Mouse (Mus musculus) adrenal gland (tissue): ENCODE data around the gene 4833427G06Rik.

ENCODE experiments used
- intact Hi-C: fragments of 180-260 bp; cut with DNase I; formaldehyde crosslinking; loops from one replicate; pipeline ENCODE4 v1.15.1; 2025
- microRNA-seq, 2 experiments: library from miRNA; unstranded; fragments of <30 nt; microRNA quantifications; one replicate each; pipeline ENCODE4; 2019

4833427G06Rik gene

DNA sequence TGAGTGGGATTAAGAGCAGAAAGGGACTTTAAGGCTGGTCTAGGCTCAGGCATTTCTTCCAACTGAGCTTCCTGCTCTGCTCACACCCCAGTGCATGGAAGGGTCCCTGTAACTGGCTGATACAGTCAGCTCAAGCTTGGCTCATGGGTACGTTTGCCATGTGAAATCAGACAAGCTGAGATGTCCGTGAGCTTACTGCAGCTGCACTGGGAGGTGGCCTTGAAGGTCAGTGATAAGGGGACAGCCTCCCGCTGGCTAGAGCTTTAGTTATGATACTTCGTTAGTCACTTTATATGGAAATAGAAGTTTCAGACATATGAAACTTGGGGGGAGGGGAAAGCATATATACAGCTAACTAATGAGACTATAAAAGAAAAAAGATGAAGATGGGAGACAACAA, 31.1 kb downstream of the 4833427G06Rik start:
- intact Hi-C loops, result no loop called here

DNA sequence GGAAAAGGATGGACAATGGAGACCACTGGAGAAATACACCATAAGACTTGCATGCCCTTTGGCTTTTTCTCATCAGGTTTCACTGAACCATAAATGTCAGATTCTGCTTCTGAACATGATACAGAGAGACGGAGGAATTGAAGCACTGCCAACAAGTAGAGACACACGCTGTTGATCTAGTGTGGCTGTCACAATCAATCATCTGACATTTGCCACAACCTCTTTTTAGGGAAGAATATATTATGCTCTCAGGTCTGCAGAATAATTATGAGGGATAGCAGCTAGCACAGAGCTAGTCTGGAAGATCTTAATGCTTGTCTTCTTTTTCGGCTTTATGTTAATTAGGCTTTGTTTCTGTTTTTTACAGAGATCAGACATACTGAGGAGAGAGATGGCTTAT, 33.7 kb downstream of the 4833427G06Rik start:
- intact Hi-C loops, result no loop called here

DNA sequence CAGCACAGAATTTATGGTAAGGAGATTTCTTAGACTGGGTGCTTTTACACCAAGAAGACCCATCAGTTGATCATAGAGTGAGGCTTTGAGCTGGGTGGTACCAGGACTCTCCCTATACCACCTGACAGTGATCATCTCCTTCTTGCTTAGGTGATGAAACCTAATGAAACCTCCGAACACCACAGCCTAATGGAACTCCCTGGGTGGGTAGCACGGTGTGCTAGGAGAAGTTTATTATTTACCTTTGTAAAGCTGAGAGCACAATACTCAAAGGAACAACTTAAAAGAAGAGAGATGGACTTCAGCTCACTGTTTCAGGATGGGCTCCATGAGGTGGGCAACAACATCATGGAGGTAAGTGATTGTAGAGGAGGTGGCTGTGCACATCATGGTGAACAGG, 41.3 kb downstream of the 4833427G06Rik start, which contains the start of gene Btg4:
Gene Btg4 (plus strand): TSS at position 301 of the 400 bp plus-strand sequence.
- intact Hi-C loops, result no loop called here

DNA sequence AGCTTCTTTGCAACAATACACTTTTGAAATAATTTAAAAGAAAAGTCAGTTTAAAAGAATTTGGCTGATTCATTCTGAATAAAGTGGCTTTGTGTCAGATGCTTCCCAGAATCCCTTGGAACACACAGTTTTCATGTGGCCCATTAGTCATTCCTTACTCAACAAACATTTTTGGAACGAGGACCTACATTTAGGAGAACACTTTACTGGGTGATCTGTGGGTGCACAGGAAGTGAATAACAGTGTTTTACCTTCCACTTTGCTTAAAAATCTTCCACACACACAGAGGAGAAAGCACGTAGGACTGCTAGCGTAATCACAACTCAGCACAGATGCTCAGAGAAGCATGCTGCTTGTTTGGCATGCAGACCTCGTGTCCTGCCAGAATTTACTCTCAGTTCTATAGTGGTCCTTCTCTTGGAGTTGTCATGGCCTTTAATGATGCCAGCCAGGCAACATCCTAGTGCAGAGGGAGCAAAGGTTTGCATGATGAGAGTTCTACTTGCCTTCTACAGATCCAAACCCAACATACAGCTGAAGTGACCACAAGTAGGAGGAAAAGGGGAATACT, 42.8 kb downstream of the 4833427G06Rik start:
- intact Hi-C loops, result no loop called here

DNA sequence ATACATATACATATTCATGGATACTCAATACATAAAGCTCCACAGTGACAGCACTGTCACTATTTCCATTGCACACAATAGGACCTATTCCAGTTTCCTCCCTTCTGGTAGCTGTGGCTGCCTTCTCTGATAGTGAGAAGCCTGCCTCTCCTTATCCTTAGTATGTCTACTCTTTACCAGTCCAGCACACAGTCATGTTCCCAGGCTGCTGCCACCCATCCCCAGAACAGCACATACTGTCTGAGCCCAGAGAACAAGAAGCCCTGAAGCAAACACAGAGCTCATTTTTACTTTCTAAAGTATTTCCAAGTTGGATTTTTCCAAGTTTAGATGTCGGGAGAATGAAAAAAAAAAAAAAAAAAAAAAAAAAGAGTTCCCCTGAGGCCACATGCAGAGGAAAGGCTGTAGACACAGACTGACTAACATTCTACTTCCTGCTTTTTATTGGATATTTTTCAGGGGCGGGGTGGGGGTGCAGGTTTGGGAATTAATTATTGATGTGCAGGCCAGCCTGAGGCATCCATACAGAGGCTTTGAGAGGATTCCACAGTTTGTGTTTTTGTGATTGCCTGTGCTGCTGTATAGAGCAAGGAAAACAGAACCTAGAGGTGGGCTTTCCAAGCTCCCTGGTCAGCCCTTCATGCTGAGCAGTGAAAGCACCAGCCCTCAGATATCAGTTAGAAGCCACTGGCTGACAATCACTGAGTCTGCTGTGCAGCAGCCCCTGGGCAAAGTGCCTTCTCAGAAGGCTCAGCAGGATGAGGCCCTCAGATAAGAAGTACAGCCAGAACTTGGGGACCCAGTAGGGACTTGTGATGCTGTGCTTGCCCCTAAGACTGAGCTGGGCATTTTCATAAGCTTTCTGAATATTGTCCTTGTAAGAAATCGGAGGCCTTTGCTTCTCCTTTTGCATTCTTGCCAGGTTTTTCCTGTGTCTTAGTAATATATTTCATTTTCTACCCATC, 45.2 kb downstream of the 4833427G06Rik start:
- intact Hi-C loops, result no loop called here

DNA sequence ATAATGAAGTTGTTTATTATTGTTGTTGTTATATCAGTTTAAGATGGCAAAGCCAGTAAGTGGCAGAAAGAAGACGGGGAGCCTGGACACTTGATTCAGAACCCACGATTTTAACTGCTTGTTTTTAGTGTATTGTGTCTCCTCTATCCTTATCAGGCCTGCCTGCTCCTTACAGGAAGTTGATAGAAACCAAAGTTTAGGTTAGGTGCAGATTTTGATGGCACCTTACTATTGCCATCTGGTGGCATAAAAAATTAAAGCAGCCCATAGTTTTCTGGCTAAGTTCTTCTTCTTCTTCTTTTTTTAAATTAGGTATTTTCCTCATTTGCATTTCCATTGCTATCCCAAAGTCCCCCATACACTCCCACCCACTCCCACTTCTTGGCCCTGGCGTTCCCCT, 49.7 kb downstream of the 4833427G06Rik start:
- intact Hi-C loops, result loop anchor here (5.0 kb wide), 2 partner anchors 85 to 200 kb away; no protein-coding TSS in a partner anchor

DNA sequence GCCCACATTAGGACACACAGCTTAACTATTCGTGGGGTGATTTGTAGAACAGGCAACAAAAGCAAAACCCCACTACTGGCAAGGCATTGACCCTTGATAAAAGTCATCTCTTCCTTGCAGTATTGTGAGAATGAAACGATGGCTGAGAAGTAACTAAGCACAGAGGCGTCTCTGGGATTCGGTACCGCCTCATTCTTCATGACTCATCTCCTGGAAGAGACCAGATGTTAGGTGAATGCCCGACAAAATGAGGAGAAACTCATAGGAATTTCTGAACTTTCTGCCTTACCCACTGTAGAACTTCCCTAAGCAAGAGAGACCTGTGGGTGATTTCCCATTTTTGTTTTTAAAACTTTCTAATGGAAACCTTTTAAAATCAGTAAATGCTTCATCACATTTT, 59.7 kb downstream of the 4833427G06Rik start:
- intact Hi-C loops, result no loop called here

DNA sequence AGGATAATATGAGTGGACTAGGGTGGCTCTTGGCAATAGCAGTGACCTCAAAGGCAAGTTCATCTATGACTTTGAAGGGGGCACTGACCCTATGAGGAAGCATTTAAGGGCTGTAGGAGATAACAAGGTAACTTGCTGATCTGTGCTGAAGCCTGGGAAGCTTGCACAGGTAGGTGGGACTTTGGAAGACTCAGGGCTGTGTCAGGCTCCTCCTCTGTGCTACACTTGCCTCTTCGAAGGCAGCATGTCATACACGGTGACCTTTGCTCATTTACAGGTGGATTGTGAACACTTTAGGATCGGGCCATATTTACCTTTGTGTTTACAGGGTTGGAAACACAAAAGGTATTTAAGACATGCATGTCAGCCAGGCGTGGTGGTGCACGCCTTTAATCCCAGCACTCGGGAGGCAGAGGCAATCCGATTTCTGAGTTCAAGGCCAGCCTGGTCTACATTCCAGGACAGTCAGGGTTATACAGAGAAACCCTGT, 60.3 kb downstream of the 4833427G06Rik start:
- intact Hi-C loops, result no loop called here

DNA sequence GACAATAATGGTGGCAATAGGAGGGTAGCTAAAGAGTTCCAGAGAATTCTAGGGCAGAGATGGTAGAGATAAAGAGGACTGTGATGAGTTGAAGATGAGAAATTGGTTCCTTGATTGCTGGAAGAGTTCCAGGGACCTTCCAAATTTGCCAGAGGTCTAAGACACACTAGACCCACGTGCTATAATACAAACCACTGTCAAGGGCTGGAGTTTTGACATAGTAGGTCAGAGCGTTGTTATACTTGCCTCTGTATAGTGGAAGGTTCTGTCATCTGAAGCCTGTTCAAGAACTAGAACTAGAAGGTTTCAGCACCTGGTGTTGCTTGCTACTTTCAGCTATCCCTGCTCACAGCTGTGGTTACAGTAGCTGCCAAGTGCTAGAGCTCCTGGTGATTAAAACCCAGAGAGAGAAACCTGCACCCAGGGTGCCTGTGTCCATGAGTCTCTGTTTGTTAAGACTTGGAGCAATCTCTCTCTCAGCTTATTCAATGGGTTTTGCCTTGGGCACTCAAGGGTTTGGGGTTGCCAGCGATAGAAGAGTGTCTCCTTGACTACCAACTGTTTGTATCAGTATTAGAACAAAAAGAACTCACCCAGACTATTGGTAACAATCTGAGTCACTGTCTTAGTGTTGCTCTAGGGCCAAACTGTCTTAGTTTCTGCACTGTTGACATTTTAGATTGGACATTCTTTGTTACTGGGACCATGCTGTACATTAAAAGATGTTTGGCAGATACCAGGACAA, 68.9 kb downstream of the 4833427G06Rik start:
- intact Hi-C loops, result no loop called here

DNA sequence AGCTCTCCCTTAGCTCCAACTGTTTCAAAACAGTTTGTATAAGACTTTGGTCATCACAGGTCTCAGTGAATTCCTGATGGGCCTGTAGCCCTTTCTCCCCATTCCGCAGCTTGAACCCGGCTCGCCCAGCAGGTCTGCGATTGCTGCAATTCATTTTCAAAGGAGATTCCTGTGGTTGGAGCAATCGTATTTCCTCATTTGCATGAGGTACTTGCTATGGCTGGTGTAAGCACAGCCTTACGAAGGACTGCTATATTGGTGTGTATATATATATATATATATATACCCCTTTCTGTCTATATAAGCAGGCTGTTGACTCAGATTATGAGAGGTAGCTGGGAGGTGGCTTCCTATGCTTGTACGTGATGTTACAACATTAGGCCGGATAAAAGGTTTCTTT, 69.6 kb downstream of the 4833427G06Rik start:
- intact Hi-C loops, result no loop called here

DNA sequence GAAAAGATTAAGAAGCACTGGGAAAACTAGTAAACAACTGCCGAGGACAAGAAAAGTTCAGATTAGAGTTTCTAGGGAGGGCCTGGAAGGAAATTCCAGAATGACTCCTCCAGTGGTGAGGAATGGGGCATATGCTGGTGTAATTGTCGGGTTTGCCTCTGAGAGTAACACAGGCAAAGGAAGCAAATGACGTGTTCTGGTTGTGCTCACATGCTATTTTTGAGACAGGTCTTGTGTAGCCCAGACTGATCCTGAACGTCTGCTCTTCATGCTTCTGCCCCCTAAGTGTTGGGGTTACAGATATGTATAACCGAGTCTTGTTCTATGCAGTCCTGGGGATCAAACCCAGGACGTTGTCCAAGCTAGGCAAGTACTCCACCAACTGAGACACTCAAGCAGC, 70.3 kb downstream of the 4833427G06Rik start:
- intact Hi-C loops, result no loop called here

Small RNA genes within 50 kb of the gene (microRNA-seq; reads per million reads assigned to microRNA genes)
- gene Mir34b (46.2 to 103 reads per million in 2 experiments), gene Mir34c (2,197 to 3,904 reads per million in 2 experiments)
